Mouse (Mus musculus): ENCODE data around the gene Cyp2d12. TPM values are rescaled to one million over a fixed set of nuclear protein-coding genes. Genes with fewer than 3 reads are reported as not detected.
"Not testable (repeated sequence)": the region's sequence is repeated elsewhere in the genome, so short reads cannot be mapped to it uniquely, and the experiment has no call there.

The Cyp2d12 gene
- polyA plus RNA-seq (2015; fragmentation: Nextera tagmentation; extraction: Ambion mirVana) = not detected in 2 replicates

DNA sequence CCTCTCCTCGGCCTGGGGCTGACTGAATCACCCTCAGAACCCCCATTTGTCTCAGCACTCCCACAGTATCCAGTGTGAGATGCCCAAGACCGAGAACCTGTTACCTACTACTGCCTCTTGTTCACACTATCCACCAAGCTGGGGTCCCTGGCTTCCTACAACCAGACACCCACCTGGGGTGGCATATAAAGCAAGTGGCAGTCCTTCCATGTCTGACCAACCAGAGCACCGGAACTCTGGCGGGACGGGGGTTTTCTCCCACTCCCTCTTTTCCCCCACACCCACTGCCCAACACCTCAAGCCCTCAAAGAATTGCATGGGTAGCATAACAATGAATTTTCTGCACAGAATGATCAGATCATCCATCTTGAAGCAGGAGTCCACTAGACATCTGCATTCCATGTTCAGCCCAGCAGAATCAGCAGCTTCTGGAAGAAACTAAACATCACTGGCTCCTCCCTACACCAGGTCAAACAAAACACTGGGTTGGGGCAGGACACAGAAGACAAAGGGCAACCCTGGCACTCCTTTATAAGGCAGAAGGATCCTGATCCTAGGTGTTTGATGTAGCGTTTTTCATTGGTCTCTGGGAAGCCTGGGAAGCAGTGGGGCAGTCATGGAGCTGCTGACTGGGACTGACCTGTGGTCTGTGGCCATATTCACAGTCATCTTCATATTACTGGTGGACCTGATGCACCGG, at the start of gene Cyp2d12:
Cyp2d12 (plus strand) TSS at position 542 of the 700 bp plus-strand sequence.
- H3K4me2 ChIP-seq (replicated peaks; ENCODE audit: low read depth, low read length) = no peak within 1 kb of the TSS
- ATAC-seq (no peak), DNase-seq (ENCODE audit: low spot score) (no peak)
- no peak within 1 kb of the TSS for H3K4me3 ChIP-seq (ENCODE audit: low read depth, low read length)
- WGBS = 75% methylated on average over 7 of the region's 7 CpGs
- no peaks in the 10 kb centered on the region for H3K9me3 ChIP-seq (ENCODE audit: low read length)
- H3K36me3 ChIP-seq (ENCODE audit: insufficient read depth, low read length) = no peaks in the 10 kb centered on the region
- H3K4me1 ChIP-seq (ENCODE audit: insufficient read depth, low read depth, low read length) = no peaks in the 10 kb centered on the region
- no peak within 1 kb of the TSS for H3K9ac ChIP-seq (replicated peaks; ENCODE audit: low read depth)
- H3K27me3 ChIP-seq (replicated peaks; ENCODE audit: insufficient read depth, low read length) = no peaks in the 10 kb centered on the region
- TF ChIP-seq CTCF (IDR thresholded peaks at IDR 0.05) = no peak
- no peak for TF ChIP-seq EP300 (IDR thresholded peaks at IDR 0.05)
- no peak within 1 kb of the TSS for H3K27ac ChIP-seq (ENCODE audit: low read length)

DNA sequence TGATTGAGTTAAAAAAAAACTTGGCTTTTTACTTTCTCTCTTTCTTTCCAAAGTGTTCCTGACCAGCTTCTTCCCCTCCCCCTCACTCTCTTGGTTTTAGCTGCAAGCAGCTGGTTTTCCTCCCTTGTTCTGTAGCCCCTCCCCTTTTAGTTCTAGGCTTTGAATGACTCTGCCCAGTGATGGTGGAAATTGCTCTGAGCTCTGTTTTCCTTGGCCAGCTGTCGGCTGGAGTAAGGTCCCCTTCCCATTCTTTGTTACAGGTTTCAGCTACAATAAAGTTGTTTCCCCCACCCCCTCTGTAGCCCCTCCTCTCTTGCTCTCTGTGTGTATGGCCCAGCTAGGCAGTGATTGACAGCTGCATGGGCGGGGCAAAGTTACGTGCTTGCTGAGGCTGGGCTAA, 47.9 kb upstream of the Cyp2d12 start:
- no peak overlapping the region for H3K4me2 ChIP-seq (replicated peaks; ENCODE audit: low read depth, low read length)
- H3K9me3 ChIP-seq (ENCODE audit: low read length) = no peaks in the 10 kb centered on the region
- no peak for TF ChIP-seq EP300 (IDR thresholded peaks at IDR 0.05)
- no peak for TF ChIP-seq CTCF (IDR thresholded peaks at IDR 0.05)
- ATAC-seq (no peak), DNase-seq (ENCODE audit: low spot score) (no peak)
- no peaks in the 10 kb centered on the region for H3K36me3 ChIP-seq (ENCODE audit: insufficient read depth, low read length)
- no peak overlapping the region for H3K27ac ChIP-seq (ENCODE audit: low read length)
- no peaks in the 10 kb centered on the region for H3K4me1 ChIP-seq (ENCODE audit: insufficient read depth, low read depth, low read length)
- no peaks in the 10 kb centered on the region for H3K27me3 ChIP-seq (replicated peaks; ENCODE audit: insufficient read depth, low read length)
- H3K4me3 ChIP-seq (ENCODE audit: low read depth, low read length) = no peak overlapping the region
- H3K9ac ChIP-seq (replicated peaks; ENCODE audit: low read depth) = no peak overlapping the region
- 76% methylated on average over 3 of the region's 3 CpGs for WGBS

DNA sequence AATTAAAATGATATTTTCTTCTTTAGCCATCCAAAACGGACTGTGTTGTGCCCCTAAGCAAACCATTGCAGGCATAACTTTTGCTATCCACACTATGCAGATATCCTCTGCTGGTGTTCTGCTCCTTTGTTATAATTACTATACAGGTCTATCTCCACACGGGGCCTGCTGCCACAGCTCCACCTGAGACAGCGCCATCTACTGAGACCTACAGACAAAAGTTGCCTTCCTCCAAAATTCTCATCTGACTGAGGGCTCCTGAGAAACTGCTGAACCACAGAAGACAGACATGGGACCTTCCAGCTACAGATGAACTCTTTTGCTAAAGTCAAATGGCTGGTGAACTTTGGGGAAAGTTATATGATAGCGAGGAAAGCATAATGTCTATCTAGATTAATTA, 47.1 kb upstream of the Cyp2d12 start:
- H3K27me3 ChIP-seq (replicated peaks; ENCODE audit: insufficient read depth, low read length); ATAC-seq; H3K27ac ChIP-seq (ENCODE audit: low read length); H3K9ac ChIP-seq (replicated peaks; ENCODE audit: low read depth); H3K4me3 ChIP-seq (ENCODE audit: low read depth, low read length); H3K4me2 ChIP-seq (replicated peaks; ENCODE audit: low read depth, low read length); DNase-seq (ENCODE audit: low spot score); H3K4me1 ChIP-seq (ENCODE audit: insufficient read depth, low read depth, low read length); H3K9me3 ChIP-seq (ENCODE audit: low read length); H3K36me3 ChIP-seq (ENCODE audit: insufficient read depth, low read length): not testable (repeated sequence)
- peak; percentile 12; the same call in 1 of the 2 replicates for TF ChIP-seq CTCF (IDR thresholded peaks at IDR 0.05)
- WGBS = 44% methylated on average over 4 of the region's 4 CpGs

DNA sequence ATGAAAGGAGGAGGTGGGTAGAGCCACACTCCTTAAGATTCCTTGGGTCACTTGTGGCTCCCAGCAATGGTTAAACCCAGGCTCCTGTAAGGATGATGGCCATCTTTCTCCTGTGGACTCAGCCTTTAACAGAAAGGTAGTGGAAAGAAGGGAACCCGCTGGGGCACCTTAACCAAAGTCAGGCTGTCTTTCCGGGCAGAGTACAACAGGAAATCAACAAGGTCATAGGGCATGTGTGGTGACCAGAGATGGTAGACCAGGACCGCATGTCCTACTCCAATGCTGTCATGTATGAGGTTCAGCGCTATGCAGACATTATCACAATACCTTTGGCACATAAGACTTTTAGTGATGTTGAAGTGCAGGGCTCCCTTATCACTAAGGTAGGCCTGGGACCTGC, 45.4 kb upstream of the Cyp2d12 start:
- H3K4me2 ChIP-seq (replicated peaks; ENCODE audit: low read depth, low read length); H3K27me3 ChIP-seq (replicated peaks; ENCODE audit: insufficient read depth, low read length); H3K4me3 ChIP-seq (ENCODE audit: low read depth, low read length); ATAC-seq; H3K4me1 ChIP-seq (ENCODE audit: insufficient read depth, low read depth, low read length); H3K27ac ChIP-seq (ENCODE audit: low read length); H3K36me3 ChIP-seq (ENCODE audit: insufficient read depth, low read length); H3K9me3 ChIP-seq (ENCODE audit: low read length); H3K9ac ChIP-seq (replicated peaks; ENCODE audit: low read depth); DNase-seq (ENCODE audit: low spot score): not testable (repeated sequence)
- WGBS = 81% methylated on average over 4 of the region's 4 CpGs

DNA sequence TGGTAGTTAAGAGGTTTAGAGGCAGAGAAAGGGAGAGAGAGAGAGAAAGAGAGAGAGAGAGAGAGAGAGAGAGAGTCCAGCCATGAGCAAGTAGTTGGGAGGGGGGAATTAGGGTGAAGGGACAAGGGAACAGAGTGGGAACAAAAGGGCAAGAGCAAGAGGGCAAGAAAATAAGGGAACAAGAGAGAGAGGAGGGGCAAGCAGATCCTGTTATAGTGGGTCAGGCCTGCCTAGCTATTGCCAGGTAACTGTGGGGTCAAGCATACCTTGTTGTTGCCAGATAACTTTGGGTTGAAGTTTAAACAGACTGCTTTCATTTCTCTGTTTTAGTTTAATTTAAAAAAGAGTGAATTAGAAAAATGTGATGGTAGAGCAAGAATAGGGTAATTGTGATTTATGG, 44.4 kb upstream of the Cyp2d12 start:
- not testable (repeated sequence) for H3K36me3 ChIP-seq (ENCODE audit: insufficient read depth, low read length); H3K9ac ChIP-seq (replicated peaks; ENCODE audit: low read depth); H3K4me1 ChIP-seq (ENCODE audit: insufficient read depth, low read depth, low read length); H3K27me3 ChIP-seq (replicated peaks; ENCODE audit: insufficient read depth, low read length); H3K27ac ChIP-seq (ENCODE audit: low read length); H3K4me2 ChIP-seq (replicated peaks; ENCODE audit: low read depth, low read length); DNase-seq (ENCODE audit: low spot score); H3K9me3 ChIP-seq (ENCODE audit: low read length); ATAC-seq; H3K4me3 ChIP-seq (ENCODE audit: low read depth, low read length)

DNA sequence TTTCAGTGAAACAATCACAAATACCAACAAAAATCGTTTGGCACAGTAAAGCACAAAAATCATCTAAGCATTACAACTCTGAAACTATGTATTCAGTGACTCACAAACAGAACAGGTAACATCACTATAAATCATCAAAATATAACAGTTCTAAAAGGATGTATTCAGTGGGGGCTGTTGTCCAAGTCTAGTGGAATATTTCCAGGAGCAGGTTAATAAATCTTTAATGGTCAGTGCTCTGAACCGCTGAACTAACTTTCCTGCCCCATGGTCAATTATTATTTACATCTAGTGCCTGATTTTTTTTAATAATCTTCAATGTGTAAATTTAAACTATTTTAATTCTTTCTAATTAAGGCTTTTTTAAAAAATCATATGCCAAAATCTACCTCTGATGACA, 42.8 kb upstream of the Cyp2d12 start:
- H3K9ac ChIP-seq (replicated peaks; ENCODE audit: low read depth); H3K4me1 ChIP-seq (ENCODE audit: insufficient read depth, low read depth, low read length); H3K27me3 ChIP-seq (replicated peaks; ENCODE audit: insufficient read depth, low read length); H3K9me3 ChIP-seq (ENCODE audit: low read length); ATAC-seq; H3K36me3 ChIP-seq (ENCODE audit: insufficient read depth, low read length); H3K4me3 ChIP-seq (ENCODE audit: low read depth, low read length); H3K27ac ChIP-seq (ENCODE audit: low read length); H3K4me2 ChIP-seq (replicated peaks; ENCODE audit: low read depth, low read length); DNase-seq (ENCODE audit: low spot score): not testable (repeated sequence)
- 43% methylated on average over 2 of the region's 2 CpGs for WGBS

DNA sequence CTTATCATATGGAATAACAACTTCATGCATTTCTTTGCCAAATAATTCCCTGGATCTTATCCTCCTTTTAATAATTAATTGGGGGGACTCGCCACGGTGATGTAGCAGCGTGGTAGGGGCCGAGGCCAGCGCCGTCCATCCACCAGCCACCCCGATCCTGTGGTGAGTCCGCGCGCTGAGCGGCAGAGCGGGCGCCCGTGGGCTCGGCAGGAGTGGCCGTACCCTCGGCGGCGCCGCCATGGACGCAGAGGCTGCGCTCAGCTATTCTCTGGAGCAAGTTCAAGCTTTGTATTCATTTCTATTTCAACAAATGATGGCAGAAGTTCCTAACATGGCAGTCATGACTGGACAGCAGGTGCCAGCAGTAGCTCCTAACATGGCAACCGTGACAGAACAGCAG, 38.7 kb upstream of the Cyp2d12 start:
- not testable (repeated sequence) for H3K4me3 ChIP-seq (ENCODE audit: low read depth, low read length); H3K9ac ChIP-seq (replicated peaks; ENCODE audit: low read depth); H3K27ac ChIP-seq (ENCODE audit: low read length); H3K4me1 ChIP-seq (ENCODE audit: insufficient read depth, low read depth, low read length); ATAC-seq; H3K36me3 ChIP-seq (ENCODE audit: insufficient read depth, low read length); H3K9me3 ChIP-seq (ENCODE audit: low read length); H3K27me3 ChIP-seq (replicated peaks; ENCODE audit: insufficient read depth, low read length); DNase-seq (ENCODE audit: low spot score); H3K4me2 ChIP-seq (replicated peaks; ENCODE audit: low read depth, low read length)
- 84% methylated on average over 23 of the region's 23 CpGs for WGBS

DNA sequence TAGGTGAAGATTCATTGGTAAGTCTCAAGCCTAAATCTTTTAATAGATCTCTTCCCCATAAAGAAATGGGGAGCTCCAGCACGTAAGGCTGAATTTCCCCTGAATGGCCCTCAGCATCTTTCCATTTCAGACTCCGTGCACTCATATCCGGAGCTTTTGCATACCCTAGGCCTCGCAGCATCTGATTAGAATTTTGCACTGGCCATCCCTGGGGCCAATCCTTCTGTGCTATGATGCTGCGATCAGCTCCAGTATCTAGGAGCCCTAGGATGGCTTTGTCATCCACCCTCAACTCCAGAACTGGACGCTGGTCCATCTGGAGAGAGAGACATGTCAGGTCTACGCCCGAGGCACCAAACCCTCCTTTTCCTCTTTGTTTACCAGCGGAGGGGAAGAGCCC, 27.5 kb upstream of the Cyp2d12 start:
- not testable (repeated sequence) for H3K36me3 ChIP-seq (ENCODE audit: insufficient read depth, low read length); H3K9me3 ChIP-seq (ENCODE audit: low read length); H3K4me3 ChIP-seq (ENCODE audit: low read depth, low read length); H3K4me2 ChIP-seq (replicated peaks; ENCODE audit: low read depth, low read length); H3K4me1 ChIP-seq (ENCODE audit: insufficient read depth, low read depth, low read length); H3K27me3 ChIP-seq (replicated peaks; ENCODE audit: insufficient read depth, low read length); H3K9ac ChIP-seq (replicated peaks; ENCODE audit: low read depth); ATAC-seq; DNase-seq (ENCODE audit: low spot score); H3K27ac ChIP-seq (ENCODE audit: low read length)
- WGBS = 79% methylated on average over 3 of the region's 9 CpGs

DNA sequence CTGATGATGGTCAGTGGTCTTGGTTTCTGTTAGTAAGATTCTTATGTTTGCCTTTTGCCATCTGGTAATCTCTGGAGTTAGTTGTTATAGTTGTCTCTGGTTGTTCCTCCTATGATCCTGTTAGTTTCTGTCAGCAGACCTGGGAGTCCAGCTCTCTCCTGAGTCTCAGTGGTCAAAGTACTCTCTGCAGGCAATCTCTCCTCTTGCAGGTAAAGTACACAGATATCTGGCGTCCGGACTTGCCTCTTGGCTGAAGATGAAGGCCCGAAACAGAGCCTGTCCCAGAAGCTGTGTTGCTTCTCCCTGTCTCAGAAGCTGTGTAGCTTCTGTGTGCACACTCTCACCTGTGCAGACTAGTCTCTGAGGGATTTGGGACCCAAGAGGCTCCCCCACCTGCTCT, 22.2 kb upstream of the Cyp2d12 start:
- not testable (repeated sequence) for H3K4me2 ChIP-seq (replicated peaks; ENCODE audit: low read depth, low read length); H3K27ac ChIP-seq (ENCODE audit: low read length); H3K9ac ChIP-seq (replicated peaks; ENCODE audit: low read depth); DNase-seq (ENCODE audit: low spot score); H3K36me3 ChIP-seq (ENCODE audit: insufficient read depth, low read length); H3K27me3 ChIP-seq (replicated peaks; ENCODE audit: insufficient read depth, low read length); H3K4me1 ChIP-seq (ENCODE audit: insufficient read depth, low read depth, low read length); H3K9me3 ChIP-seq (ENCODE audit: low read length); ATAC-seq; H3K4me3 ChIP-seq (ENCODE audit: low read depth, low read length)
- WGBS = 88% methylated on average over 3 of the region's 3 CpGs
